ENCODE assay signal across 9 mouse cellular contexts in genomic region chr11:117415466-117415865, GRCm38 (mm10).
DNase-seq lines count a peak whose midpoint lies in the region; ATAC-seq and TF ChIP-seq lines count a peak whose summit lies in the region.
"Had no signal": no experiment of that assay in that cellular context is flagged by ENCODE, and none has a peak within 500 bp of the region (broad histone marks: within the 10 kb centered on the region; RNA-seq: fewer than 3 reads in every experiment).

No protein-coding gene starts in this region.

- H3K4me3 ChIP-seq in heart, embryonic 11.5 days (ENCODE audit: low read depth, low read length): no peak overlapping the region; the same call in 1 of the 2 replicates
- H3K4me3 ChIP-seq in limb, embryonic 13.5 days: peak overlapping the region; percentile 41; the same call in 1 of the 2 replicates
- no peak overlapping the region for H3K4me3 ChIP-seq in stomach, postnatal 0 days (ENCODE audit: low read depth, low read length)

- TF ChIP-seq CTCF in stomach, postnatal 0 days (IDR thresholded peaks at IDR 0.05; ENCODE audit: low read depth): no peak

- ATAC-seq in heart, embryonic 11.5 days (replicated peaks; ENCODE audit: insufficient number of reproducible peaks, low FRiP score, low TSS enrichment): no peak
- ATAC-seq in limb, embryonic 13.5 days (ENCODE audit: low FRiP score, low read depth): no peak
- ATAC-seq in stomach, postnatal 0 days (ENCODE audit: low FRiP score, low TSS enrichment): no peak

- no peak for DNase-seq in heart, adult 9 months (ENCODE audit: low spot score in 2 of 2)
- DNase-seq in right cerebral cortex, postnatal 4 days: peak; percentile 37
- no peak for DNase-seq in right cerebral cortex, adult 18-20 months
- no peak for DNase-seq in stomach, postnatal 0 days (ENCODE audit: low spot score)
- no peak for DNase-seq in embryo, embryonic 10 days (ENCODE audit: low spot score)
- no peak for DNase-seq in thymus, postnatal 0 days (ENCODE audit: low spot score)
- DNase-seq: cerebellum, adult 8-10 months had no signal

- H3K9me3 ChIP-seq in heart, embryonic 11.5 days (replicated peaks; ENCODE audit: control insufficient read depth, low read length): no peaks in the 10 kb centered on the region
- H3K9me3 ChIP-seq in limb, embryonic 13.5 days: no peaks in the 10 kb centered on the region
- H3K9me3 ChIP-seq in stomach, postnatal 0 days (ENCODE audit: control insufficient read depth, low read length): no peaks in the 10 kb centered on the region

- H3K4me1 ChIP-seq in heart, embryonic 11.5 days (ENCODE audit: control insufficient read depth, insufficient read depth, low read length): peaks cover 8% of the 10 kb centered on the region; the same call in 1 of the 2 replicates
- H3K4me1 ChIP-seq in limb, embryonic 13.5 days: peaks cover 54% of the 10 kb centered on the region
- H3K4me1 ChIP-seq in stomach, postnatal 0 days (replicated peaks; ENCODE audit: control insufficient read depth, insufficient read depth): no peaks in the 10 kb centered on the region

- peak overlapping the region; percentile 61 for H3K4me2 ChIP-seq in heart, embryonic 11.5 days
- peak overlapping the region; percentile 67 for H3K4me2 ChIP-seq in limb, embryonic 13.5 days (replicated peaks)
- H3K4me2 ChIP-seq in stomach, postnatal 0 days (replicated peaks; ENCODE audit: low read depth): peak overlapping the region; percentile 56; the same call in 1 of the 2 replicates

- no peak overlapping the region for H3K27ac ChIP-seq in heart, embryonic 11.5 days (ENCODE audit: low read depth, low read length)
- H3K27ac ChIP-seq in limb, embryonic 13.5 days: no peak overlapping the region
- no peak overlapping the region for H3K27ac ChIP-seq in stomach, postnatal 0 days (replicated peaks)

- peaks cover 59% of the 10 kb centered on the region for H3K27me3 ChIP-seq in heart, embryonic 11.5 days (ENCODE audit: control insufficient read depth, insufficient read depth, low read length)
- H3K27me3 ChIP-seq in limb, embryonic 13.5 days: peaks cover 47% of the 10 kb centered on the region
- no peaks in the 10 kb centered on the region for H3K27me3 ChIP-seq in stomach, postnatal 0 days (ENCODE audit: control insufficient read depth, insufficient read depth, low read length)

- TF ChIP-seq EP300 in stomach, postnatal 0 days (optimal IDR thresholded peaks at IDR 0.05): no peak

- no peak overlapping the region for H3K9ac ChIP-seq in heart, embryonic 11.5 days (ENCODE audit: low read depth, low read length)
- no peak overlapping the region for H3K9ac ChIP-seq in limb, embryonic 13.5 days
- no peak overlapping the region for H3K9ac ChIP-seq in stomach, postnatal 0 days (ENCODE audit: low read length)

- 3% methylated on average over 14 of the region's 14 CpGs for WGBS in heart, embryonic 11.5 days (ENCODE audit: insufficient replicate concordance)
- 2% methylated on average over 14 of the region's 14 CpGs for WGBS in limb, embryonic 13.5 days
- WGBS in stomach, postnatal 0 days: 2% methylated on average over 14 of the region's 14 CpGs

- H3K36me3 ChIP-seq in heart, embryonic 11.5 days (ENCODE audit: control insufficient read depth, insufficient read depth, low read length): no peaks in the 10 kb centered on the region
- H3K36me3 ChIP-seq in limb, embryonic 13.5 days: no peaks in the 10 kb centered on the region
- H3K36me3 ChIP-seq in stomach, postnatal 0 days (ENCODE audit: control insufficient read depth, insufficient read depth, low read length): no peaks in the 10 kb centered on the region
